Mouse (Mus musculus) fibroblast of lung, adult 2 months (primary cell): Measurements from ENCODE around the gene Cant1.
A peak's percentile ranks its signal among the peaks of the same experiment; 100 is the strongest.

Experiments
- DNase-seq: peaks from one replicate; pipeline ENCODE4 v3.0.0-alpha.2; 2011; ENCODE audit warnings: low read depth

Cant1 gene

GRCm38 (mm10) chr11:118430291-118430885 is 11.5 kb upstream of the Cant1 start:
- DNase-seq, result no peak

- peak; percentile 85 for DNase-seq
Observed at GRCm38 (mm10) chr11:118428944-118429709, 10.2 kb upstream of the Cant1 start.

DNA sequence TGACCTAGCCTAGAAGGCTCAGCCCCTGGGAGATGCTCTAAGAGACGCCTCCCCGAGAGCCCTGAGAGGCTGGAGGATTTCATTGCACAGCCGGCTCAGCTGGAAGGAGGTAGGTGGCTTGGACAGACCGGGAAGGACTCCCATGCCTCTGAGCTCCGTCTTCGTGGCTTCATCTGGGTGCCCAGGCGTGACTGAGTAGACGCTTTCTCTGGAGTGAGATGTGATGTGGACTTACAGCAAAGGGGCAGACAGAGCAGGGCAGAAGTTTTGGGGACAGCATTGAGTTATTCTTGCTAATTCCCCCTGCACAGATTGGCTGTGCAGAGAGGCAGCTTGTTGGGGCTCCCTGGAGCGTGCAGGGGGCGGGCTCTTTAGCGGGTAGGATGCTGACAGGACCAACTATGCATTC is 9.6 kb upstream of the Cant1 start:
- no peak for DNase-seq

DNA sequence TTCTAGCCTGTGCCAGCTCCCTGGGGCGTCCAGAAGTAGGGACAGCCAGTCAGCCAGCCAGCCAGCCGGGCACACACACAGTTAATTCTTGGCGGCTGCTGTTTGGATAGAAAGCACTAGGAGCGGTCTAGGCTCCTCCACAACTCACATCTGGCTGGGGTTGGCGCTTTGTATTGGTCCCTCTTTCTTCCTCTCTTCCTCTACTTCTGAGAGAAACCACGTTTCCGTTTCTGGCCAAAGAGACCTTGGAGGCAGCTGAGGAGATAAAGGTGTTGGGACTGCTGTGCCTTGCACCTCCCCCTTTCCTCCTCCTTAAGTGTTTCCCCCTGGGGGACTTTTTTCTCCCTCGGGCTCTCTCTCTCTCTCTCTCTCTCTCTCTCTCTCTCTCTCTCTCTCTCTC is 9.1 kb upstream of the Cant1 start, which contains the start of gene C1qtnf1:
TSS of gene C1qtnf1 (plus strand) at position 218 of the 400 bp plus-strand sequence.
- DNase-seq, result no peak

DNA sequence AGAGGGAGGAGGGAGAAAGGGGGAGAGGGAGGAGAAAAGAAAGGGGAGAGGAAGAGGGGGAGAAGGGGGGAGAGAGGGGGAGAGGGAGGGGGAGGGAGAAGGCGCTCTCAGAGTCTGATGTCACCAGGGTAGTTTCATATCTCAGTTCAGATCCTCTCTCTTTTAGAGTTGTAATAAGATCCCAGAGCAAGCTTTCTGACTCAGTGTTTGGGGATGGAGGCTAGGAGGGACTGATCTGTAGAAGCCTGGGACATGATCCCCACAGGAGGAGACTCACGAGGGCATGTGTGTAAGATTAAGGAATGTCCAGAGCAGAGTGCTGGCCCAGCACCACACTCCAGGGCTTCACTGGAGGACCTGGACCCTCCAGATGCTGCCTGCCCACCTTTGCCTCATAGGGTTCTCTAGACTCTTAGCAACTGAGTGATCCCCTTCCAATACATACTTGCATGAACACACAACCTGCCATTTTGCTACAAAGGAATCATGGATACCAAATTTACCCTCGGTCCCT is 8.4 kb upstream of the Cant1 start:
- DNase-seq, result no peak

- DNase-seq, result no peak
Observed at GRCm38 (mm10) chr11:118426765-118427164, 7.9 kb upstream of the Cant1 start.

DNA sequence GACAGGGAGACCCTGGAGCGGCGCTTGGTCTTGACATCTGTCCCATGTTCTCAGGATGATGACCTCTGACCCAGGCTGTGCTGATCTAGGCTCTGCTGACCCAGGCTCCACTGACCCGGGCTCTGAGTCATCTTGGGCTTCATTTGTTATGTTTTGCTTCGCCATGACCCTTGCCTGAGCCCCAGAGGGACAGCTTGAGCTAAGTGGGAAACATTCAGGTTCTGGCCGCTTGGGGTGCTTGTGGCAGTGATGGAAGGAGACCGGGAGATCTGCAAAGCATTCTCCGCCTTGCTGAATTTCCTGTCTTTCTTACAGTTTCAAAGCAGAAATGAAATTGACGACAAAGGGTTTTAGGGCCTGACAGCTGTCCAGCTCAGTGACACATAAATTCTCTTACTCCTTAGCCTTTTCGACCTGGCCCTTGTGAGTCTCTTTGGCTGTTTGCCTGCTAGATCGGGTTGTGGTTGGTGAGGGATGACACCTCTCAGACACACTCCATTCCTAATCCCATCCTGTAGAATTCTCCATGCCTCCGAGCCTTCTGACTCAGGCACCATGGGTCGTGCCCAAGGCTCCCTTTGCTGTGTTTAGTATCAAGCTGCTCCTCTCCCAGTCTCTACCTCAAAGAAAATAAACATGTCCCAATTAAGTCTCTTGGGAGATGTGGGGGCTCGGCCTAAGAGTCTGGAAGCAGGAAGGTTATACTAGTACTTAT is 5.9 kb upstream of the Cant1 start:
- DNase-seq, result no peak

GRCm38 (mm10) chr11:118423266-118423971 is 4.5 kb upstream of the Cant1 start:
- peak; percentile 96 for DNase-seq

DNA sequence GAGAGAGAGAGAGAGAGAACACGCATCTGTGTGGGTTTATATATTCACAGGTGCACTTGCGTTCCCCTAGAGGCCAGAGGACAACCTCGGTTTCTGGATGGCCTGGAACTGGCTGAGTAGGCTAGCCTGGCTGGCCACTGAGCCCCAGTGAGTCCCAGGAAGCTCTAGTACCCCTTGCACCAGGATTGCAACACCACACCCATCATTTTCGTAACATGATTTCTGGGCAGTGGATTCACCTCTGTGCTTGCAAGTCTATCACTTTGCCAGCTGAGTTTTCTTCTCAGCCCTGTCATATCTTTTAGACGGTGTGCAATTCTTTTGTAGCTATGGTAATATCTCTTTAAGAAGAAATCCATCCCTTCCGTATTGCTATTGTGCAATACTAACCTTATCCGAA is 1.4 kb upstream of the Cant1 start:
- DNase-seq, result no peak

- no peak for DNase-seq
Observed at GRCm38 (mm10) chr11:118418442-118418833, 448 bp downstream of the Cant1 start.

- no peak for DNase-seq
Observed at GRCm38 (mm10) chr11:118417496-118417895, 1.4 kb downstream of the Cant1 start.

- no peak for DNase-seq
Observed at GRCm38 (mm10) chr11:118416046-118416445, 2.8 kb downstream of the Cant1 start.

DNA sequence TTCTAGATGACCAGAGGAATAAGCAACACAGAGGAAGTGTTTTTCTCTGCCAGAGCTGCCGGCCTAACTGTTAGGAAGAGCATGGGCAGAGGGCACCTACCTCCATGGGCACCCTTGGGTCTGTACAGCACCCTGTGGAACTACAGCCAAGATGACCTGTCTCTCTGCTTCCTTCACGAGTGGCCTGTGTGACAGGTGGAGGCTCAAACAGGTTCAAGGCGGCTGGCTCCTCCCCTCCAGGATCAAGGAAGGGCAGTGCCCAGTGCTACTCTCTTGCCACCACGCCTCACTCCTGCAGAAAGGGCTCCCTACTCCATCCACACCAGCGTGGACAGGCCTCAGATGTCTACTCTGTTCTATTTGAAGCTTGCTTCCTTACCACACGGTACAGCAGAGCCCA is 3.3 kb downstream of the Cant1 start:
- no peak for DNase-seq

DNA sequence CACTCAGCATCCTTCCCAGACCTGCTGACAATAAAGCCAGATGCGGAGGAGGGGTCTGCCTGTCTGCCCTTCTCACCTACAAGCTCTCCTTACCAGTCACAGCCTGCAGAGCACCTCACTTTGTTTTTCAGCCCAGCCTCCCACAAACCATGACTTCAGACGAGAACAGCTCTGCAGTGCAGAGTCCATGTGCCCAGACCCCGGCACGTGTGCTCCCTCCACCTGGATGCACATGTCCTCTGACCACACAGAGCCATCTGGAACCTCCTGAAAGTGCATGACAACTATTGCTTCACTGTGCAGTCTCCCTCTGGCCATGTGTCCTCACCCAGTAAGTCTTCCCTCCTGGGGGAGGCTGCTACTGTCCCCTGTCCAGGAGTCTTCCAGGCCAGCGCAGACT is 4.6 kb downstream of the Cant1 start:
- DNase-seq, result no peak

GRCm38 (mm10) chr11:118413055-118413454 is 5.8 kb downstream of the Cant1 start:
- no peak for DNase-seq

GRCm38 (mm10) chr11:118412601-118413000 is 6.3 kb downstream of the Cant1 start:
- DNase-seq, result no peak

DNA sequence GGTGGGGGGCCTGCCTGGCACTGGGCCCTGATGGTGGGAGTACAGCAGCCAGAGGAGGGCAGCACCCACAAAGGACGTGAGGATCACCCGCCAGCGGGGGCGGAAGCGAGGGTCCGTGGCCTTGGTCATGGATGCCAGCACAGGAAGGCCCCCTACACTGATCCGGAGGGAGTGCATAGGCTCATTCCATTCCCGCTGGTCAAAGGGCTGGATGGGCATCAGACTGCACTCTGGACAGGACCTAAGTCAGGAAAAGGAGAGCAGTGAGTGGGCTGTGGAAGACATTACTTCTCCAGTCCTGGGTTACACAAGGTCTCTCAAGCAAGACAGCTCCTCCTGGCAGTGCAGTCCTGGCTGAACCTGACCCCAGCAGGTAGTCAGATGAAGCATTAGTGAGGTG is 7.6 kb downstream of the Cant1 start:
- DNase-seq, result no peak

GRCm38 (mm10) chr11:118410479-118410878 is 8.4 kb downstream of the Cant1 start:
- DNase-seq, result no peak

DNA sequence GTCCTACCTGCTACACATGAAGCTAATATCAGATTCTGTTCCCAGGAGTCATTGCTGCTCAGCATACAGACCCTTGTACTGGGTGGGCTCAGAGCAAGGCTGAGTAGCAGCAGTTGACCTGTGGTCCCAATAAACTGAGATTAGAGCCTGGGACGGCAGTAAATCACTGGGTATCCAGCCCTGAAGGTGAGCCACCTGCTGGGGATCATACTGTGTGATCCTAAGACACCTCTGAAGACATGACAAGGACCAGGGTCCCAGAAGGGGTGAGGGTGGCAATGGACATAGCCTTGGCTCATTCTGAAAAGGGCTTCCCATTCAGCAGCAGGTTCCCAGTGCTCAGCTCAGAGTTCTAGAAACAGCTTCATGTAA is 8.8 kb downstream of the Cant1 start:
- no peak for DNase-seq

GRCm38 (mm10) chr11:118409106-118410072 is 9.5 kb downstream of the Cant1 start:
- DNase-seq, result no peak
